Mouse (Mus musculus) embryonic stem cell, embryonic (primary cell): ENCODE data around the gene Lpgat1.

Experiments used
- CTCF ChIA-PET, 4 experiments: fragments of 300-600 bp in 2 of 4; fragments of 350-600 bp in 2 of 4; sonication (Branson Sonifier 250); formaldehyde crosslinking; loops; one replicate each; lab custom pipeline; 2022; ENCODE audit warnings: inconsistent platforms in 2 of 4; lab: Charles Lee
- POLR2A ChIA-PET, 4 experiments: fragments of 300-600 bp in 2 of 4; fragments of 350-600 bp in 2 of 4; sonication (Branson Sonifier 250); formaldehyde crosslinking; loops; one replicate each; lab custom pipeline; 2022; ENCODE audit warnings: antibody characterized with exemption in 4 of 4, inconsistent platforms in 1 of 4; lab: Charles Lee

Lpgat1 gene

DNA sequence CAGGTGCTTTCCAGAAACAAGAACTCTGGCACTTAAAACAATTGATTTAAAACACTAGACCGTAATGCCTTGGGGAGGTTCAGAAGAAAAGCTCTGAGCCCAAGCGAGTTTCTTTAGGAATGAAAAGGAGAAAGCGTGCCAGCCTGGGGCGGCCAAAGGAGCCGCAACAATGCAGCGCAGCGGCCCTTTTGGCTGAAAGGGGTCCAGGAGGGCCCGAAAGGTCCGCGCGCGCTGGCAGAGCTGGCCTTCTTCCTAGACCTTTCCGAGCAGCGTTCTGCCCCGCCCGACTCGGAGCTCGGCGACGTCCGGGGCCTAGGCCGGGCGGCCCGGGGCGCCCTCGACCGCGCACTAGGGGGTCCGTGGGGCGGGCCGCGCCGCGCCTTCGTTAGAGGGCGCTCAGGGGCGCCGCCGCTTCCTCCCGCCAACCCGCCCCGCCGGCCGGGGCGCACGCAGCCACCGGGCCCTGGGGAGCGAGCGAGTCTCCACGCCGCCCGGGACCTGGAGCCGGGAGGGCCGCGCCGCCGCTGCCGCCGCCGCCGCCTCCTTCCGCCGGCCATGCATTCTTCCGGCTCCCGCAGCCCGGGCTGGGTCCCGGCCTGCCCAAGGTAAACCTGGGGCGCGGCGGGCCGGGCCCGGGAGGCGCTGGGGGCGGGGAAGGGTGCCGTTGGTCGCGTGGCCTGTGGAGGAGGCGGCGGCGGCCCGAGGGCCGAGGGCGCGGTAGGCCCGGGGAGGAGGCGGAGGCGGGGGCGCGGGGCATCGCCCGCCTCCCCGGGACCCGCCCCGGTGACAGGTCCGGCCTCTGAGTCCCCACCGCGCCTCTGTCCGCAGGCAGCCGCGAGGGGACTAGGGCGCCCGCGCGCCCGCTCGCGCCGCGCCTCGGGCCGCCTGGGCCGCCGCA, at the start of gene Lpgat1:
Lpgat1 (plus strand) TSS at position 234 of the 898 bp plus-strand sequence.
- ChIA-PET CTCF (interaction anchor here in 3 of 4 experiments (0.7 to 1.5 kb wide), 5 partner anchors 100 to 871 kb away, joined by 3 to 4 read pairs (median 3); partner anchors contain the start of genes Dtl (in 1 of the 3) and Ints7 (in 1 of the 3)), POLR2A (interaction anchor here in 3 of 4 experiments (0.7 to 2.6 kb wide), 25 partner anchors 8 to 320 kb away, joined by 3 to 16 read pairs (median 4); partner anchors contain the start of genes Dtl (in 3 of the 3), Ints7 (in 3 of the 3) and Nek2 (in 1 of the 3))

- CTCF ChIA-PET, result interaction anchor here in 1 of 4 experiments (0.7 to 1.0 kb wide), 2 partner anchors 20 to 93 kb away, joined by 3 read pairs; partner anchors contain the start of genes Dtl and Ints7
- POLR2A ChIA-PET, result interaction anchor here in 2 of 4 experiments (0.7 to 1.4 kb wide), 6 partner anchors 10 to 271 kb away, joined by 3 to 4 read pairs (median 3); partner anchors contain the start of genes Lpgat1 (in 2 of the 2), Dtl (in 1 of the 2) and Ints7 (in 1 of the 2)
These were observed 49.6 kb upstream of the Lpgat1 start for GRCm38 (mm10) chr1:191668030-191668429.

GRCm38 (mm10) chr1:191674071-191674470, 43.6 kb upstream of the Lpgat1 start:
- ChIA-PET CTCF (no interaction called here), POLR2A (no interaction called here)

DNA sequence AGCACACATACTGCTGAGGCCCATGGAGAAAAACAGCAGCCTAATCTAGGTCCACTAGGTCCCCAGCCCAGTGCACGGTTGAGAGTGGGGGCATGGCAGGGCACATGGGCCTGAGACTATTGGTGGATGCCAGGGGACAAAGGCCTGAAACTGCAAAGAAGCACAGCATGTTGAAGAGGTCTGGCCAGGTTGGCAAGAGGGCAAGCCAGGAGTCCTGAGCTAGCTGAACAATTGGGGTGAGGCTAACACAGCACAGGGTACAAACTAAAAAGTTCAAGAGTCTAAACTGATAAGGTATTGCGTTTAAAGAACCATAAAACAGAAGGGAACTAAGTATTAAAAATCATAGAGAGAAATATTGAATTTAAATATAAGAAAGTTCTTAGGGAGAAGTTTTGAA, 36.0 kb upstream of the Lpgat1 start:
- CTCF ChIA-PET, result no interaction called here
- POLR2A ChIA-PET, result interaction anchor here in 1 of 4 experiments (0.7 to 1.4 kb wide), 2 partner anchors 8 to 35 kb away, joined by 3 read pairs; no protein-coding TSS in a partner anchor

DNA sequence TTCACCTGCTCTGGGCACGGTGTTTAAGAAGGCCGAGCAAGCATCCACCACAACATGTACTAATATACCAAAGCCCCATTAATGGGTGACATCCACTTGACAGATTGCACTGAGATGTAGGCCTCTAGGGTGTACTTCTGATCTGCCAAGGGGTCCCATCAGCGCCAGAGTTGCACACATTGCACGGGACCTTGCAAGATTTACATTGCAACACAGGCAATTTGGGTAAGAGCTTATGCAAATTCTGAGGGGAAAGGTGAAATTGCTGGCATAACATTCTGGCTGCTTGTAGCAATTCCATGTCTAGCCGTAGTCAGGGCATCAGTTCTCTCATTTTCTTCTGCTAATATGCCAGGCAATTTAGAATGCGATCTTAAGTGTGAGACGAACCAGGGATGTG, 30.1 kb upstream of the Lpgat1 start:
- CTCF ChIA-PET, result interaction anchor here in 1 of 4 experiments (0.8 kb wide), 1 partner anchor 20 kb away, joined by 3 read pairs; no protein-coding TSS in a partner anchor
- POLR2A ChIA-PET, result interaction anchor here in 3 of 4 experiments (0.6 to 0.9 kb wide), 3 partner anchors 22 to 302 kb away, joined by 3 to 5 read pairs (median 3); no protein-coding TSS in a partner anchor

- POLR2A ChIA-PET, result interaction anchor here in 1 of 4 experiments (0.6 kb wide), 1 partner anchor 9 kb away, joined by 3 read pairs; no protein-coding TSS in a partner anchor
- CTCF ChIA-PET, result no interaction called here
These were observed 24.4 kb upstream of the Lpgat1 start for GRCm38 (mm10) chr1:191693231-191693630.

DNA sequence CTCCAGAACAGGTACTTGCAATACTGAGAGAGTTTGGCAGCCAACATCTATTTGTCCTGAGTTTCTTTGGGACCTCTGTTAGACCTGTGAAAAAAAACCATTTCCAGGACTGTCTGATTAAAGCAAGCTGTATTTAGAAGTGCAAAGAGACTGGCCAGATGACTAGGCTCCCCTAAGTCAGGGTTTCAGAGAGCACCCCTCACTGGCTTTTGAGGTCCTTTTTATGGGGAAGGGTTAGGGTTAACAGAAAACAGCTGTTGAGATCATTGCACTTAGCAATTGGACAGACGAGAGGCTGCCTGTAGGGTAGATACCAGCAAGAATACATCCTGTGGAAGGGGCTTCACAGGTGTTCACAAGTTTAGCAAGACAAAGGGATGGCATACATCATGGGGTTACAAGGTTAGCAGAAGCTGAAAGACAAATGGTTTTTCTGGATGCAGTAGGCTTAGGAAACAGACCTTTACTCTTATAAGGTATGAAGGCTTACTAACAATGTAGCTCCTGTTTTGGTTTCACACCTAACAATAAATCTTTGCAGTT, 19.3 kb upstream of the Lpgat1 start:
- CTCF ChIA-PET, result no interaction called here
- POLR2A ChIA-PET, result interaction anchor here in 2 of 4 experiments (0.6 to 1.1 kb wide), 4 partner anchors 22 to 397 kb away, joined by 3 read pairs; partner anchors contain the start of genes Dtl (in 1 of the 2) and Ints7 (in 1 of the 2)

DNA sequence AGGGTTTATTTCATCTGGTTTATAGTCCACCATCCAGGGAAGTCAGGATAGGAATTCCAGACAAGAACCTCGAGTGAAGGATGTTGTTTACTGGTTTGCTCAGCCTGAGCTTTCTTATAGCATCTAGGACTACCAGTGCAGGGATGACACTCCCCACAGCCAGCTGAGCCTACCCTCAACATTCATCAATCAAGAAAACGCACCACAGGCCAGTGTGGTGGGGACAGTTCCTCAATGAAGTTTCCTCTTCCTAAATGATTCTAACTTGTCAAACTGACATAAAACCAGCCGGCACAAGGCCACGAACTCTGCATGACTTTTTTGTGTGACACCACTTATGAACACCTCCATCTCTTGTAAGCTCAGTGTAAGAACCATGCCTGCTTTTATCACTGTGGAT, 13.1 kb upstream of the Lpgat1 start:
- CTCF ChIA-PET, result interaction anchor here in 1 of 4 experiments (0.6 kb wide), 1 partner anchor 399 kb away, joined by 4 read pairs; no protein-coding TSS in a partner anchor
- POLR2A ChIA-PET, result interaction anchor here in 1 of 4 experiments (1.5 kb wide), 1 partner anchor 307 kb away, joined by 3 read pairs; no protein-coding TSS in a partner anchor

GRCm38 (mm10) chr1:191706541-191707078, 11.0 kb upstream of the Lpgat1 start:
- POLR2A ChIA-PET, result interaction anchor here in 2 of 4 experiments (0.6 to 2.2 kb wide), 5 partner anchors 10 to 96 kb away, joined by 3 to 8 read pairs (median 4); partner anchors contain the start of gene Lpgat1 (in 2 of the 2)

DNA sequence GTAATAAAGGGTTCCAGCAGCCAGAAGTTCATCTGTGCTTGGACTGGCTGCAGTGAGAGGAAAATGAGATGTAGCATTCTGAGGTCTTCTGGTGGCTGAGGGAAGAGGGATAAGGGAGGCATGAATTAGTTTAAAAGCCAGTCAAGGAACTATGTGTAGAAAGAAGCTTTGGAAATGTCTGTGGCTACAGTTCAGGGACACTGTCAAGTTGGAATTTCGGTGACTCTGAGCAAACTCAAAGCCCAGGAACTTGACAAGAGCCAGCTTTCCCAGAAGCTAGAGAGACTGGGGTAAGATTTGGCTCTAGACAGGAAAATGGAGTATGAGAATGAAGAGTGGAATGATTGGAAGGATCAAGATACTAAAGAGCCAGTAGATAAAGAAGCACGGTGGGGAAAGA, 7.8 kb upstream of the Lpgat1 start:
- ChIA-PET CTCF (no interaction called here), POLR2A (interaction anchor here in 1 of 4 experiments (0.7 kb wide), 1 partner anchor 265 kb away, joined by 3 read pairs; no protein-coding TSS in a partner anchor)

More at GRCm38 (mm10) chr1:191706541-191707078, 11.0 kb upstream of the Lpgat1 start:
- CTCF ChIA-PET, result no interaction called here

DNA sequence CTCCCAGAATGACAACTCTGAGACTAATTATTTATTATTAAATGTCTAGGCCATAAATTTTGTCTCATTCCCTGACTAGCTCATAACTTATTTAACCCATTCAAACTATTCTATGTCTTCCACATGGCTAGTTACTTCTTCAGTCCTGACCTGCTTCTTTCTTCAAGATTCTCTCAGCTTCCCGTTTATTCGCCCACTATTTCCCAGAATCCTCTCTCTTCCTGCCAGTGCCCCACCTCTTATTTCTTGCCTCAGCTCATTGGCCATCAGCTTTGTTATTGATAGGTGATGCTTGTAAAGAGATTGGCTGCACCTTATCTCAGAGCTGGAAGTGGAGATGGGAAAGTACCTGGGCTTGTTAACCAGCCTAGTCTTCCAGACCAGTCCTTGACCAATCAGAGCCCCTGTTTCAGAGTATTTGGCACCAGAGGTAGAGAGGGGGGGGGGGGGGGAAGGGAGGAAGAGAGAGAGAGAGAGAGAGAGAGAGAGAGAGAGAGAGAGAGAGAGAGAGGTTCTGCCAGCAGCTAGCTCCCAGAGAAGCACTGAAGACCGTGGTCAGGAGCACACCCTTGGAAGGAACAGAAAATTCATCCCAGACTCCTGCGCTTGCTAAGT, 5.3 kb upstream of the Lpgat1 start:
- ChIA-PET POLR2A (interaction anchor here in 3 of 4 experiments (0.6 to 1.2 kb wide), 7 partner anchors 13 to 585 kb away, joined by 3 to 8 read pairs (median 4); partner anchors contain the start of genes Dtl (in 1 of the 3) and Ints7 (in 1 of the 3)), CTCF (no interaction called here)

GRCm38 (mm10) chr1:191713813-191714212, 3.8 kb upstream of the Lpgat1 start:
- CTCF ChIA-PET, result no interaction called here
- POLR2A ChIA-PET, result no interaction called here

DNA sequence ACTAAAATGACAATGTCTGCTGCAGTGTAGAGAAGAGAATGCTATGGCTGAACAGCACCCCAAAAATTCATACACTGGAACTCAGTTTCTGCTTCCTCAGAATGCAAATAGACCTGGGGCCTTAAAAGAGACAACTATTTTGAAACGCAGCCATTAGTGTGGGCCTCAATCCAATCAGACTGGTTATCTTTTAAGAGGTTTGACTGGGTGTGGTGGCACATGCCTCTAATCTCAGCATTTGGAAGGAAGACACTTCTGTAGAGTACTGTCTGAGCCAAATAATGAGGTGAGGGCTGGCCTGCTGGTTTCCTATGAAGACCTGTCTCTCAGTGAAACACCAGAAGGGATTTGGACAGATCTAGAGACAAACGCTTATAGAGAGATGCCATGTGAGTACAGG, 2.5 kb upstream of the Lpgat1 start:
- CTCF ChIA-PET, result no interaction called here
- POLR2A ChIA-PET, result no interaction called here

DNA sequence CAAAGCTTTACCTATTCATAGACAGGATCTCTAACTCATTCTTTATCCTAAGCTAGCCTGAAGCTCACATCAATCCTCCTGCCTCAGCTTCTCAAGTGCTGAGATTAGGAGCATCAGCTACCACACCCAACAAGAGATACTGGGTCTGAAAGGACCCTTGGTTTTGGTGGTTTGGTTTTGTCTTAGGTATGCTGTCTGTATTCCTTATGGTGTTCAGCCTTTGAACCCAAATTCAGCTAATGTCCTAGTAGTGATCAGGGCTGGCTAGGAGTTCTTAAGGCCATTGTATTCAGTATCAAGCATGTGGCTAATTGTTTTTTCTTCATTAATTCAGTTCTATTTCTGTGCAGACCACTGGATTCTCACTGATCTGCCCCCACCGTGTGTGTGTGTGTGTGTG, 493 bp upstream of the Lpgat1 start:
- ChIA-PET POLR2A (interaction anchor here (0.6 to 2.6 kb wide), 30 partner anchors 8 to 738 kb away, joined by 3 to 16 read pairs (median 4); partner anchors contain the start of genes Dtl (in 3 of the 4), Ints7 (in 3 of the 4), Nek2 (in 1 of the 4) and Vash2 (in 1 of the 4)), CTCF (interaction anchor here in 3 of 4 experiments (0.6 to 1.5 kb wide), 7 partner anchors 101 to 870 kb away, joined by 3 to 4 read pairs (median 3); partner anchors contain the start of genes Dtl (in 1 of the 3) and Ints7 (in 1 of the 3))

GRCm38 (mm10) chr1:191718522-191719281, 1.1 kb downstream of the Lpgat1 start:
- CTCF ChIA-PET, result no interaction called here

GRCm38 (mm10) chr1:191719326-191719725, 1.7 kb downstream of the Lpgat1 start:
- CTCF ChIA-PET, result no interaction called here
- POLR2A ChIA-PET, result interaction anchor here in 1 of 4 experiments (0.8 to 2.1 kb wide), 4 partner anchors 19 to 103 kb away, joined by 3 to 6 read pairs (median 3); no protein-coding TSS in a partner anchor

More at GRCm38 (mm10) chr1:191718522-191719281, 1.1 kb downstream of the Lpgat1 start:
- POLR2A ChIA-PET, result interaction anchor here in 1 of 4 experiments (0.8 to 1.3 kb wide), 2 partner anchors 79 to 90 kb away, joined by 3 read pairs; no protein-coding TSS in a partner anchor
